Mouse (Mus musculus) layer of hippocampus, postnatal 14 days (tissue): ENCODE measurements around the gene Zmynd10. TPM values are rescaled to one million over a fixed set of nuclear protein-coding genes. Genes with fewer than 3 reads are reported as not detected.

Source experiments
- DNase-seq, 2 experiments: peaks; one replicate each; pipeline ENCODE4 v3.0.0; 2021 to 2022; ENCODE audit warnings: low spot score in 2 of 2, mixed read lengths in 1 of 2
- long read RNA-seq, 2 experiments: library from polyadenylated mRNA; stranded (forward); transcript quantifications; one replicate each; pipeline ENCODE4 v2.0.0; 2021
- total RNA-seq, 2 experiments: library from RNA; stranded (reverse); gene quantifications; 2 replicates each; pipeline ENCODE4 v1.2.3; 2021

Zmynd10 gene
- total RNA-seq: 1 to 10 TPM; 2.0 to 3.7 TPM
- long read RNA-seq, experiment 1, partial matches to known transcripts: 0 of 2 reads
- long read RNA-seq, experiment 1, other reads (novel, unspliced or antisense): 0 of 2 reads
- long read RNA-seq, experiment 2, partial matches to known transcripts: 0 of 2 reads
- long read RNA-seq, experiment 2, other reads (novel, unspliced or antisense): 2 of 2 reads

DNA sequence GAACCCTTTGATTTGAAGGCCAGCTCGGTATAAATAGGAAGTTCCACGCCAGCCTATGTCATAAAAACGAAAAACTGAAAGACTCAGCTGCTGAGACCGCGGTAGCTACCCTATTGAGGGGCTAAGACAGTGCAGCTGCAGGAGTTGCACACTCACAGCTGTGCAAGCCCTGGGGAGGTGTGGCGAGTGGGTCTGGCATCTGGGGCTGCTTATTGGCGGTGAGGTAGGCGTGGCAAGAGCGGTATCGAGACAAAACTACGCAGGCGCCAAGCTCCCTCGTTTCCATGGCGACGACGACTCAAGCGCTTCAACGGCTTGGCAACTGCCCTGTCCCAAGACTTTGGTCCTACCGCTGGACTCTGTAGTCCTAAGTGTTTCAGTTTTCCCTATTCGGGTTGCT, at the start of gene Zmynd10:
Zmynd10 (plus strand) TSS at position 273 of the 400 bp plus-strand sequence.
- peak; percentile 79 to 85 for DNase-seq

DNA sequence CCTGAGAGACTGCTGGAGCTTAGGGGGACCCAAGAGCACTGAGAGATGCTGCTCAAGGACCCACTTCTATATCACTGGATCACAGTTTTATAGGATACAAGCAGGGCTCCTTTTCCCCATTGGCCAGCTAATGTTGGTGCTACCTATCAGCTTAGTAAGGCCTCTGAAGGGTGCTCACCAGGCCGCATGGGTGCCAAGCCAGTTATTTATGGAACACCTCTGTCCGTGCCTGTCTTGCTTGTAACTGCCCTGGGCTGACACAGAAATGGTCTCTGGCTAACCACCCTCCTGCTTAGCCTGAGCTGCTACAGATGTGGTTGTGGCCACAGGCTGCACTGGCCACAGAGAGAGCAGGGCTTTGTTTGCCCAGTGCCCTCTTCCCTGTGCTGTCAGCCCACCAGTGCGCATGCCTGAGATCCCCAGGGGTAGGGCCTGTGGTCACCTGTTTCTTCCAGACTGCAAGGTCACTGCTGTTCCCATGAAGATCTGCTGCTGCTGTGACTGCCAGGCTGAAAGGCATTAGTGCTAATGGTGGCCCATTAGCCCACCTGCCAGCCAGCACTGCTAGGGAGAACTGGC, 46.3 kb upstream of the Zmynd10 start:
- no peak for DNase-seq

- no peak for DNase-seq
These were observed 44.8 kb upstream of the Zmynd10 start for GRCm38 (mm10) chr9:107502131-107502846.

DNA sequence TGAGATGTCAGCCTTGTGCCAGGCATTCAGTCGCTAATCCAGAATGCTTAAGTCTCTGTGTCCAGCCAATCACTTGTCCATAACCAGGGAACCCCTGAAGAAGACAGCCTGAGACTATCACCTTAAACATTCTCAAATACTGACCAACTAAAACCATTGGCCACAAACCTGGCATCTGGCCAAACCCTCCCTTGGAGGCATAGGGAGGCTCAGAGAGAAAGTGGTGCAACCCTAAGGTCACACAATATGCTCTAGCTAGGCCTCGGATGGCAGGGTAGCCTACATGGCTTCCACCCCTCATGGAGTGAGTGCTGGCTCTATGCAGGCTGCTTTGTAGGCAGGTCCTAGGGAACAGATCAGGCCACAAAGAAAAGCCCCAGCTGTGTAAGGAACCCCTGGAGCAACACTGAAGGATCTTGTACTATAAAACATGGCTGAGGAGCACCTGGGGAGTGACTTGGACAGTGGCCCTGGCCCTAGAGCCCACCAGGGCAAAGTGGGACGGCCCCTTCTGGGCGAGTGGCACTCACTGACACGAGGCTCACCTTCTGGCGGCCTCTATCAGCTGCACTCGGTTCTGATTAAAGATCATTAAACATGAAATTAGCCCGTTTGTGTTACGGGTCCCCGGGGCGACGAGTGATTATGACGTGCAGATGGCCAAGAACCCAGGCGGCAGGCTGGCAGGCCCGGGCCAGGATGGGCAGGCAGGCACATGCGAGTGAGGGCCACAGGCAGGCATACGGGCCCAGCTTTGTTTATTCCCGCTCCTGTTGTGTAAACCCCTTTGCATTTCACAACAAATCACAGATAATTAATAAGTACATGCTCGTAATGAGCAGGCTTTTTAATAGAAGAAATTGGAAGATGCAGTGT, 42.2 kb upstream of the Zmynd10 start:
- DNase-seq: peak in 1 of 2 experiments; percentile 43

DNA sequence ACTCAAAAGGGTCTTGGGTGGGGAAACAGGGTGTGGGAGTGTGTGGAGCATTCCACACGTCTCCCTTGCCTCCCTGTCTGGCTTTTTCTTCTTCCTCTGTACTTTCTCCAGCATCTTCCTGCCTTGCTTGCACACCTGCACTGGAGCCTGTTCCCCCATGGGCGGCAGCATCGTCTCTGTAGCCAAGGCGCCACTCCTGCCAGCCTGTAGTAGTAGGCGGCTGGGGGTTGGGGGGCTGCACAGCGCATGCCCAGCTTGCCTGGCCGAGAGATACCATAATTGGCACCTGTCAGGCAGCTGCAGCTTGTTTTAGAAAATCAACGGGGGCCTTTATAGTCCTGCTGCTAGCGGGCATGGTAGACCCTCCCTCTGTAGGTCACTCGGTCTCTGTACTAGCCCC, 38.8 kb upstream of the Zmynd10 start:
- DNase-seq: peak; percentile 39 to 69

DNA sequence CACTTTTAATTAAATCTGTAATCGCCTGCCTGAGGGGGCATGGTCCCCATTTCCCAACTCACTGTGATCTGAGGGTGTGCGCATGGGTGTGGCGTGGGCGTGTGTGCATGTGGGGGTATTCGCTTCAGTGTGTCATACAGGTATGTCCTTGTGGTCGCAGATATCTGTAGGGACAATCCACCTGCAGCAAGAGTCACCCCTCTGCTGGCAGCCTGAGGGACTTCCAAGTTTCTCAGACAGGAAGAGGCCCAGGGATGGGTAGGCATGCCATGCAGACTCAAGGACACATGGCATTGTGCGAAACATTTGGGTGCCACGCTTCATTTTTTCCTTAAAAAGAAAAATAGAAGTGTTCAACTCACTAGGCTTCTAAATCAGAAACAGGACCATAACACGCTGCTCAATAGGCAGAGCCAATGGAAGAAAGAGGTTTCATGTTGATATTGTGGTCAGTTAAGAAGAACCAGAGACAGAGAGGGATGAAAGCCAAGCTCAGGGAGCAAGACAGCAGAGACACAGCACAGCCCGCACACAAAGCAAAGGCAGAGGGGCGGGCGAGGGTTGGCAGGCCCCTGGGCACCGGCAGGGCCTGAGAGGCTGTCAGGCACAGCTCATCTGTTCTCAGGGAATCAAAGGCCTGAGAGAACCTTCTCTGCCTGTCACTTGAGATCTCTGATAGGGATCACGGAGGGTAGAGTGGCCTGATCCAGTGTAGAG, 36.6 kb upstream of the Zmynd10 start:
- no peak for DNase-seq

GRCm38 (mm10) chr9:107511436-107511835, 35.7 kb upstream of the Zmynd10 start:
- no peak for DNase-seq

DNA sequence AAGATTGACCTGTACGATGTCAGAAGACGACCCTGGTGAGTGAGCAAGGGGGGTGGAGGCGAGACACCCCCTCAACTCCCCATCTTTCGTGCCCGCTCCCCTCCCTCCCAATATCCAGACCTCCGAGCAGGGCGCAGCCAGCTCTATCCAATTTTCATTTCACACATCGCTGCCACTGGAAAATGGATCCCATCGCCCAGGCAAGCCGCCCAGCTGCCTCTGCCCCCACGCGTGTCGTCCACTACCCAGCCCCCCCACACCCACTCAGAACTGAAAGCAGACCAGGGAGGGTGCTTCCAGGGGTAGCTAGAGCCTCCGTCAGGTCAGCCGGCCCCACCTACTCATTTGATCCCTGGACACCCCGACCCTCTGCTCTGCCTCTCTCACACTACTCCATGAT, 34.8 kb upstream of the Zmynd10 start:
- no peak for DNase-seq

DNA sequence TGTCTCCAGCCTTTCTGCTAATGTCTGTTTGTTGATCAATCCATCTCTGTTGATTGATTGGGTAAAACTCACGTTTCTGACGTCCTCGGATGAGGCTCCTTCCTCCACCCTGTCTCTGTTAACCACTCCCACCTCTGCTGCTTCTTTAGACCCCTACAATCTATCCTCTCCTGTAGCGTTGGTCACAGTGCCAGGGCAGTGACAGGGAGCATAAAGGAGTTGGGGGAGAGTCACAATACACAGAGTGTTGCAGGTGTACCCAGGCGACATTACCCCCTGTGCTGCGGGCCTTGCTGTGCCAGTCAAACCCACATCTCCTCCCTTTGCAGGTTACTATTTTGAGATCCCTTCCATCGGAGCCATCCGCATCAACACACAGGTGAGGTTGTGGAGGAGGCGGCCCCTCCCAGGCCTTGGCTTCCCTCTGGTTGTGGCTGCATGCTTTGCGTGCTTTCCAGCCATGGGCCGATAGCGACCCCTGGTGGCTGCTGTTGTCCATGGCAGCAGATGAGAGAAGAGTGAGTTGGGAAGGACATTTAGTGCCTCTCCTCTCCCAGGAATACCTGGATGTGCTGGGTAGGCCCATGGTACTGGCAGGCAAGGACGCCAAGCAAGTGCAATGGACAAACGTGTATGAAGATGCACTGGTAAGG, 32.7 kb upstream of the Zmynd10 start:
- peak; percentile 86 to 87 for DNase-seq

DNA sequence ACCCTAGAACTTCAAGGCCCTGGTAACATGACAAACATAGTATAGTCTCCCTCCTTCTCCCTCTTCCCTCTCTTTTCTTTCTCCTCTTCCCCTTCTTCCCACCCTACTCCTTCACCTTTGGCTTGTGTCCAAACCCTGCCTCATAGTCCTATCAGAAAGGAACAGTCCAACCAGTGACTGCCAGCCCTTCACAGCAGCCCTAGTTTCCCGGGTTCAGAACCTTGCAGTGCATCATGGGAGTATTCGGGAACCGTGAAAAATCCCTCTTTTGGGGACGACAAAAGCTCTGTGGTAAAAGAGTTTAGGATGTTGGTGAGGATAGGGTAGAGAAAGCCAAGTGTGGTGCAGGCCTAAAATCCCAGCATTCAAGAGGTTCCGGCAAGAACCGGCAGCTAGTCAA, 26.8 kb upstream of the Zmynd10 start:
- no peak for DNase-seq

GRCm38 (mm10) chr9:107521190-107521589, 25.9 kb upstream of the Zmynd10 start:
- DNase-seq: no peak

- DNase-seq: no peak
These were observed 25.2 kb upstream of the Zmynd10 start for GRCm38 (mm10) chr9:107521711-107522399.

- DNase-seq: no peak
These were observed 24.7 kb upstream of the Zmynd10 start for GRCm38 (mm10) chr9:107522400-107522711.

DNA sequence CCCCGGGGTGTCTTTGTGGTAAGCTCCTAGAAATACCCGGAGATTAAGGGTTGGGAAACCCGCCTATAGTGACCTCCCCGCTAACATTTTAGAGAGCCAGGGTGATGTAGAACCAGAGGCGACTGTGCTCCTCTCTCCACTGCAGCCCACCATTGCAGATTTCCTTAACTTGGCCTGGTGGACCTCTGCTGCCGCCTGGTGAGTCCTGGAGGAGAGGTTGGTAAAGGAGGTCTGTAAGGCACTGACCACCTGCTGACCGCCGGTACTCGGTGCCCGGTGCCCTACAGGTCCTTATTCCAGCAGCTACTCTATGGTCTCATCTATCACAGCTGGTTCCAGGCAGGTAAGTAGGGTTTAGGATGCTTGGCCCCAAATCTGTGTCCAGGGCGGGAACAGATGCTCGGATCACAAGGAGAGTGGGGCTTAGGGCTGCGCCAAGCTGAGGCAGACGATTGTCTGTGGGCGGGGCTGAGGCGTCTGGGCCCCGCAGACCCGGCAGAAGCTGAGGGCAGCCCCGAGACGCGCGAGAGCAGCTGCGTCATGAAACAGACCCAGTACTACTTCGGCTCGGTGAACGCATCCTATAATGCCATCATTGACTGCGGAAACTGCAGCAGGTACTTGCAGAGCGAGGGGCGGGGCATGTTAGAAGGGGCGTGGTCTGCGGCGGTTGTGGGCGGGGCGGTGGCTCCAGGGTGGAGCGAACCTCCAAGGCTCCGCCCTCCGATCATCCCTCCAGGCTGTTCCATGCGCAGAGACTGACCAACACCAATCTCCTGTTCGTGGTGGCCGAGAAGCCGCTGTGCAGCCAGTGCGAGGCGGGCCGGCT, 20.7 kb upstream of the Zmynd10 start:
- peak in 1 of 2 experiments; percentile 71 for DNase-seq

DNA sequence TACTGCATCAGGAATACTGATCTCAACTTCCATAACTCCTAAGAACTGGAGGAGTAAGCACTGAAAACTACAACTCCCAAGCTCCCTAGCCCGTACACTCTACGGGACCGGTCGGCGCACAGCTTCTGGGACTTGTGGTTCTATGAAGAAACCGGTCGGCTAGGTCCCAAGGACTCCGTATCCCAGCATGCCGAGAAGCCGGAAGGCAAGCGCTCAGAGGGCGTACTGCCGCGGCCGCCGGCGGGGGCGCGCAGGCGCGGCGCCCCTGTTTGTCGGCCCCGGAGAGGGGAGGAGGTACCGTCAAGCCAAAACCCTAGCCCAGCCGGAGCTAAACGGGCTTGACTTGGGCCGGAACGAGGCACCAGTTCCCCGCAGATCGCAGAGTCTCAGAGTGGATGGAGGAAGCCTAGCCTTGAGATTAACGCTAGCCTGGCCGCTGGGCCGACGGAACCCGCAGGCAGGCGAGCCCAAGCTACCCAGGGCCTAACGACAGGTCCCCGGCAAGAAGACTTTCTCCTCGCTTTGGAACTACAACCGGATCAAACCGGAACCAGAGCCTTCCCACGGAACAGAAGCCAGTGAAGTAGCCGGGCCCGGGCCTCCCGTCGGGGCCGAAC, 13.2 kb upstream of the Zmynd10 start, which contains the start of gene Tmem115:
Tmem115 (plus strand) TSS at position 155 of the 617 bp plus-strand sequence.
- peak; percentile 90 to 98 for DNase-seq

- DNase-seq: no peak
These were observed 12.5 kb upstream of the Zmynd10 start for GRCm38 (mm10) chr9:107534408-107535202.

GRCm38 (mm10) chr9:107538231-107538630, 8.9 kb upstream of the Zmynd10 start:
- DNase-seq: peak in 1 of 2 experiments; percentile 75

DNA sequence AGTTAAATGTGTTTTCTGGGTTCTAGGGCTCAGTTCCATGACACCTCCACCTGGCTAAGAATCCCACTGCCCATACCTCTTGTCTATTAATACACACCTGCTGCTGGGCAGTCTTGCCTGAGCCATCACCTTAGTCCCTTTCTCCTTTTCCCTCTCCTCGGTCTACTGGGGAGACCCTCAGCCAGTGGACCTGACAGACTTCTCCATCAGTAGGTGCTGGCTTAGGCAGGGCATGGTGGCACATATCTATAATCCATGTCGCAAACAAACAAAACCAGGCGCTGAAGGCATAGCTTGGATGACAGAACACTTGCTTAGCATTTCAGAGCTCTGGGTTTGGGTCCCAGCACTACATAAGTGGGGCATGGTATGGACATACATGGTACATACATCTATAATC, 8.4 kb upstream of the Zmynd10 start:
- DNase-seq: no peak
